Mouse (Mus musculus) bone marrow macrophage, adult 2 months (primary cell): Measurements from ENCODE around the gene Fitm1. TPM values are rescaled to one million over a fixed set of nuclear protein-coding genes. Genes with fewer than 3 reads are reported as not detected.
A peak's percentile ranks its signal among the peaks of the same experiment; 100 is the strongest.

Source experiments
- H3K27ac ChIP-seq: 2 replicates; pipeline ENCODE4 v1.5.1; 2012; ENCODE audit warnings: low read depth, low read length; ENCODE audit not compliant: insufficient read depth
- H3K4me1 ChIP-seq: 2 replicates; pipeline ENCODE4 v1.6.1; 2012; ENCODE audit warnings: low read length; ENCODE audit not compliant: control insufficient read depth, insufficient read depth
- H3K4me3 ChIP-seq: 2 replicates; pipeline ENCODE4 v1.5.1; 2012; ENCODE audit warnings: mild to moderate bottlenecking, low read length, moderate library complexity; ENCODE audit not compliant: insufficient read depth
- CTCF ChIP-seq: IDR thresholded peaks from 2 replicates; pipeline ENCODE4 v1.5.1; 2012; ENCODE audit warnings: low read depth, mild to moderate bottlenecking, low read length, moderate library complexity
- POLR2A ChIP-seq: IDR thresholded peaks from 2 replicates; pipeline ENCODE4 v1.6.1; 2012; ENCODE audit warnings: mild to moderate bottlenecking, low read depth, low read length, borderline replicate concordance
- polyA plus RNA-seq: library from polyadenylated mRNA; stranded (reverse); fragments of >200 nt; gene quantifications from 2 replicates; pipeline ENCODE4 v1.2.4, GENCODE M21; 2012; ENCODE audit not compliant: missing spikeins, insufficient read depth, insufficient read length

The Fitm1 gene
- polyA plus RNA-seq: not detected in 2 replicates

DNA sequence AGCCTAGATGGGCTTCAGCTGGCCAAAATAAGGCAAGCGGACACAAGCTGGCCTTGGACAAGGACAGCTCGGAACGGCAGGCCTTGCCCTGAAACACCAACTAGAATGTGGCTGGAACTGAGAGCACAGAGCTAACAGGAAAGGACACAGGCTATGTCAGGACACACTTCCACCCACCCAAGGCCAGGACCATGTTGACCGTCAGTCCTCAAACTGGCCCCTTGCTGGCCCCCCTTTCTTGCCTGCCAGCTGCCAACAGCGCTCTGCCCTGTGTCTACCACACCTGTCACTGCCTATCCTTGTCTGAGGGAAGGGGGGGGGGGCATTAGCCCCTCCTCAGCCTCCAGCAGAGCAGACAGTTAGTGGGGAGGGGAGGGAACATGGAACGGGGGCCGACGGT lies at the start of gene Fitm1:
Fitm1 (plus strand) TSS at position 316 of the 400 bp plus-strand sequence.
- Histone ChIP-seq H3K4me3 (no peak within 1 kb of the TSS), H3K27ac (no peak within 1 kb of the TSS), H3K4me1 (peaks cover 12% of the 10 kb centered on the region)
- no peak for TF ChIP-seq CTCF
- no peak for TF ChIP-seq POLR2A

GRCm38 (mm10) chr14:55526674-55527073 lies 48.7 kb upstream of the Fitm1 start:
- TF ChIP-seq CTCF (no peak), POLR2A (no peak)
- H3K4me3 ChIP-seq: no peak overlapping the region
- H3K4me1 ChIP-seq: no peaks in the 10 kb centered on the region
- H3K27ac ChIP-seq: no peak overlapping the region

DNA sequence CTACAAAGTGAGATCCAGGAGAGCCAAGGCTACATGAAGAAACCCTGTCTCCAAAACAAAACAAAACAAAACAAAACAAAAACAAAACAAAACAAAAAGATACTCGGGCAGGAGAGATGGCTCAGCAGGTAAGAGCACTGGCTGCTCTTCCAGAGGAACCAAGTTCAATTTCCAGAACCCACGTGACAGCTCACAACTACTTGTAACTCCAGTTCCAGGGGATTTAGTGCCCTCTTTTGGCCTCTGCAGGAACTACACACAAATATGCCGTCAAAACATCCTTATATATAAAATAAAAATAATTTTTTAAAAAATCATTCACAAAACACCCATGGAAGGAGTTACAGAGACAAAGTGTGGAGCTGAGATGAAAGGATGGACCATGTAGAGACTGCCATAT lies 47.5 kb upstream of the Fitm1 start:
- H3K4me3 ChIP-seq: no peak overlapping the region
- H3K4me1 ChIP-seq: no peaks in the 10 kb centered on the region
- TF ChIP-seq CTCF (no peak), POLR2A (no peak)
- no peak overlapping the region for H3K27ac ChIP-seq

- no peak overlapping the region for H3K27ac ChIP-seq
- no peak overlapping the region for H3K4me3 ChIP-seq
- no peak for TF ChIP-seq POLR2A
- peak; percentile 66 for TF ChIP-seq CTCF
- peaks cover 8% of the 10 kb centered on the region for H3K4me1 ChIP-seq
Observed at GRCm38 (mm10) chr14:55536116-55536745, 39.2 kb upstream of the Fitm1 start.

DNA sequence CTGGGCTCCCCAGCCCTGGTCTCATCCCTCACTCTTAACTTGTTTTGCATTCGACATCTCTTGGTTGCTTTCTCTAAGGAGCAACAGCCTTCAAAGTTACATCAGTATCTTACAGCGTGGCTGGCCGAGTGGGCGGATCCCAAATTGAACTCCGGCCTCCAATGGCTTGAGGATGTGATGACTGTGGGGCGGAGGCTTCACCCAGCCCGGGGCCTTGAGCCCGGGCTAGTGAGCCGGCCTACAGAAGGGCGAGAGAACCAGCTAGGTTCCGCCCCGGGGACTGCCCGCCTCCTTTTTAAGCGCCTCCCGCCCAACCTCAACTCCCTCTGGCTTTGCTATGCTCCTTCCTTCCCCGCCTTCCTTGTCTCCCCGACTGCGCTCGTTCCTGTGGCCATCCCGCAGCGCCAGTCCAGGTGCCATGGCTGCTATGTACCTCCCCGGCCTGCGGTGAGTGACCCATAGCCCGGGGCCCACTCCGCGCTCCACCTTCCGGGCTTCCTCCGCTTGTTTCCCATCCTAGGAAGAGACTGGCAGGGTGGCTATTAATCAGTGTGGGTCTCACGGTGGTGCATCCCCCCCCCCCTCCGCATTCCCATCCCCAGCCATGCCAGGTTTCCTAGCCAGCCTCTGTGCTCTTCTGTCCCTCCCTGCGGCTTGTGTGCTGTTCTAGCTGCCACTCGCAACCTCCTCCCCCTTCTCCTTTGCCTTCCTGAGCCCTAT lies 35.2 kb upstream of the Fitm1 start, which contains the start of gene Pck2:
Pck2 (plus strand) TSS at position 200 of the 720 bp plus-strand sequence.
- H3K27ac ChIP-seq: peak within 1 kb of the TSS; percentile 66
- TF ChIP-seq POLR2A (no peak), CTCF (no peak)
- H3K4me3 ChIP-seq: peak within 1 kb of the TSS; percentile 93
- peaks cover 19% of the 10 kb centered on the region for H3K4me1 ChIP-seq

GRCm38 (mm10) chr14:55540787-55541321 lies 34.6 kb upstream of the Fitm1 start:
- TF ChIP-seq POLR2A (no peak), CTCF (no peak)
- Histone ChIP-seq H3K27ac (peak overlapping the region; percentile 66), H3K4me1 (peaks cover 19% of the 10 kb centered on the region), H3K4me3 (peak overlapping the region; percentile 93)

- H3K4me3 ChIP-seq: no peak overlapping the region
- no peak overlapping the region for H3K27ac ChIP-seq
Observed at GRCm38 (mm10) chr14:55542268-55542667, 33.1 kb upstream of the Fitm1 start.

DNA sequence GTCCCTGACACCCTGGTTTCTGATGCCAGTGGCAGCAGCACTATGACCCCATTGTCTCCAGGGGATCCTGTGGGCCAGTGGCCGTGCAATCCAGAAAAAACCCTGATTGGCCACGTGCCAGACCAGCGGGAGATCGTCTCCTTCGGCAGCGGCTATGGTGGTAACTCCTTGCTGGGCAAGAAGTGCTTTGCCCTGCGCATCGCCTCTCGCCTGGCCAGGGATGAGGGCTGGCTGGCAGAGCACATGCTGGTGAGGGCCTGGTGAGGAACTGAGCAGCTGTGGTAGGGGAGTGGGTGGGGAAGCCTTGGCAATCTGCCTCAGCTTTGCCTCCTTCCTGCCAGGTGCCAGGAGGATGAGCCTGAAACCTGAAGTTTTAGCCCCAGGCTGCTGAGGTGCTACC lies 31.1 kb upstream of the Fitm1 start:
- Histone ChIP-seq H3K4me3 (no peak overlapping the region), H3K27ac (no peak overlapping the region)
- TF ChIP-seq POLR2A (no peak), CTCF (no peak)

More at GRCm38 (mm10) chr14:55542268-55542667, 33.1 kb upstream of the Fitm1 start:
- TF ChIP-seq CTCF (no peak), POLR2A (no peak)
- peaks cover 19% of the 10 kb centered on the region for H3K4me1 ChIP-seq

DNA sequence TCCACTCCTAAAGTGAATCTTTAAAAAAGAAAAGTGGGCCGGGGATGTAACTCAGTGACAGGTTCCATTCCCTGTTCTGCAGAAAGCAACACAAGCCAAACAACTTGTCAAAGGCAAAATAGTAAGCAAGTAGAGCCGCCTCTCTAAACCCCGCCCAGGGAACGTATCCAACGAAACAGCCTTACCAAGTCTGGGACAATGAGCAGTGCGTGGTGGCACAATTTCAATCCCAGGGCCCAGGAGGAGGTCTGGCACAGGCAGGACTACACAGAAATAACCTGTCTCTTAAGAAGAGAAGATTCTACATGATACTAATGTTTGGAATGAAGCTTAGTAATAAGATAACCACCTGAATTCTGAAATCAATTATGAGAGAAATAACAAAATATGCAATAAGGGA lies 25.2 kb upstream of the Fitm1 start:
- peaks cover 10% of the 10 kb centered on the region for H3K4me1 ChIP-seq
- H3K4me3 ChIP-seq: no peak overlapping the region
- no peak overlapping the region for H3K27ac ChIP-seq
- TF ChIP-seq POLR2A: no peak
- no peak for TF ChIP-seq CTCF

More for the DNA sequence above, 31.1 kb upstream of the Fitm1 start:
- peaks cover 19% of the 10 kb centered on the region for H3K4me1 ChIP-seq

- TF ChIP-seq CTCF (no peak), POLR2A (no peak)
- Histone ChIP-seq H3K4me3 (no peak overlapping the region), H3K27ac (no peak overlapping the region), H3K4me1 (peaks cover 14% of the 10 kb centered on the region)
Observed at GRCm38 (mm10) chr14:55551347-55551746, 24.1 kb upstream of the Fitm1 start.
